Mouse (Mus musculus) adrenal gland, adult (tissue): Measurements from ENCODE around the gene Gcdh.

Experiments
- DNase-seq, 2 experiments: peaks; one replicate each; pipeline ENCODE4 v3.0.0; 2022 to 2023; ENCODE audit warnings: low spot score in 1 of 2; ENCODE audit not compliant: inconsistent age in 2 of 2

Gene Gcdh

GRCm38 (mm10) chr8:84837149-84837911 is 56.4 kb downstream of the Gcdh start:
- no peak for DNase-seq
